Comparison of ENCODE assay signal across 11 mouse cellular contexts in the genomic region with DNA sequence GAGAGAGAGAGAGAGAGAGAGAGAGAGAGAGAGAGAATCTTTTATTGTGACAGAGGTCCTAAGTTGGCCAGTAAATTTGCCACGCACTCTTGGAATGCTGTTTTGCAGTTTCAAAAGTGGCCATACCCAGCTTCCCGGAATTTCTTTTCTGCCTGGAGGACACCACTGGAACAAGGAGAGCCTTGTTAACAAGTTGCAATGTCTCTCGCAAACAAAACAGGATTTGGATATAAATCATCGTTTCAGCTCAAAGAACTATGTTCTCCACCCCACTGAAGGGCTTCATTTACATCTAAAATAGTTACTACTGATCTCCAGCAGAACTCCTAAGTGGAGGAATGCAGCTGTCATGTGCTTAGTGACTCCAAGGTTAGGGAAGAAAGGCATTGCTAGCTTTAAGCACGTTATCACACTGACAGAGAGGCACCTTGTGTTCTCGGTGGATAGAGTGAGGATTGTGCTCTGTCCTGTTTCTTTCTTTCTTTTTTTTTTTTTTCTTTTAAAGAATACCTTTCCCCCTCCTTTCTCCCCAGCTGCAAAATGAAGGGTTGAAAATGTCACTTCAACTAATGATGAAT.
DNase-seq lines count a peak whose midpoint lies in the region; ATAC-seq lines count a peak whose summit lies in the region.
"Had no signal": no experiment of that assay in that cellular context is flagged by ENCODE, and none has a peak within 500 bp of the region (broad histone marks: within the 10 kb centered on the region; RNA-seq: fewer than 3 reads in every experiment).

No protein-coding gene starts in this region.

- peak overlapping the region; percentile 44 for H3K4me2 ChIP-seq in heart, embryonic 16.5 days (ENCODE audit: low read depth, low read length)
- H3K4me2 ChIP-seq: hindbrain, embryonic 13.5 days; lung, embryonic 15.5 days had no signal

- DNase-seq in heart, postnatal 25 days (ENCODE audit: low spot score), result no peak
- peak; percentile 45 for DNase-seq in ES-CJ7 (ENCODE audit: low read depth, low spot score)
- DNase-seq in adrenal gland, adult 8-10 months, result peak; percentile 2
- DNase-seq in kidney, adult 9 months, result peak; percentile 44
- DNase-seq in ovary, postnatal 10 days (ENCODE audit: low spot score), result no peak
- no peak for DNase-seq in cerebellum, postnatal 14 days
- no peak for DNase-seq in urinary bladder, postnatal 14 days (ENCODE audit: low spot score)

- H3K4me3 ChIP-seq in heart, embryonic 16.5 days (ENCODE audit: low read length), result no peak overlapping the region
- H3K4me3 ChIP-seq: erythroblast, embryonic 14.5 days; hindbrain, embryonic 13.5 days; lung, embryonic 15.5 days had no signal

- H3K36me3 ChIP-seq in heart, embryonic 16.5 days (ENCODE audit: control insufficient read depth, insufficient read depth), result no peaks in the 10 kb centered on the region
- H3K36me3 ChIP-seq: hindbrain, embryonic 13.5 days; lung, embryonic 15.5 days had no signal

- ATAC-seq in heart, embryonic 16.5 days (replicated peaks; ENCODE audit: extremely low read depth, insufficient read depth, low FRiP score), result no peak

- H3K4me1 ChIP-seq in heart, embryonic 16.5 days (ENCODE audit: control insufficient read depth, insufficient read depth, low read length), result peaks cover 6% of the 10 kb centered on the region; the same call in 1 of the 2 replicates

- WGBS in heart, embryonic 16.5 days, result 18% methylated on average over 6 of the region's 6 CpGs

- no peak overlapping the region for H3K9ac ChIP-seq in heart, embryonic 16.5 days (ENCODE audit: low read length)
- H3K9ac ChIP-seq: hindbrain, embryonic 13.5 days; lung, embryonic 15.5 days had no signal

- H3K27me3 ChIP-seq in heart, embryonic 16.5 days (ENCODE audit: control insufficient read depth, insufficient read depth, low read length), result no peaks in the 10 kb centered on the region
- H3K27me3 ChIP-seq: hindbrain, embryonic 13.5 days; lung, embryonic 15.5 days had no signal

- intact Hi-C loops in heart, postnatal 25 days (cut with DNase I), result no loop called here

- no peaks in the 10 kb centered on the region for H3K9me3 ChIP-seq in heart, embryonic 16.5 days (replicated peaks; ENCODE audit: control insufficient read depth, low read length)
- H3K9me3 ChIP-seq: hindbrain, embryonic 13.5 days; lung, embryonic 15.5 days had no signal

- no peak overlapping the region for H3K27ac ChIP-seq in heart, embryonic 16.5 days (ENCODE audit: low read length)
- H3K27ac ChIP-seq: hindbrain, embryonic 13.5 days; lung, embryonic 15.5 days had no signal

Comparison
In these comparisons a context has a peak if more than half of its experiments do, and no peak if none do; other contexts are left out.
1. DNase-seq: peak in ES-CJ7 (single experiment), adrenal gland, adult 8-10 months (single experiment) and kidney, adult 9 months (single experiment); none in heart, postnatal 25 days (single experiment), ovary, postnatal 10 days (single experiment), cerebellum, postnatal 14 days (0 of 2) and urinary bladder, postnatal 14 days (single experiment).